ENCODE assay signal across 15 mouse cellular contexts in the genomic region with DNA sequence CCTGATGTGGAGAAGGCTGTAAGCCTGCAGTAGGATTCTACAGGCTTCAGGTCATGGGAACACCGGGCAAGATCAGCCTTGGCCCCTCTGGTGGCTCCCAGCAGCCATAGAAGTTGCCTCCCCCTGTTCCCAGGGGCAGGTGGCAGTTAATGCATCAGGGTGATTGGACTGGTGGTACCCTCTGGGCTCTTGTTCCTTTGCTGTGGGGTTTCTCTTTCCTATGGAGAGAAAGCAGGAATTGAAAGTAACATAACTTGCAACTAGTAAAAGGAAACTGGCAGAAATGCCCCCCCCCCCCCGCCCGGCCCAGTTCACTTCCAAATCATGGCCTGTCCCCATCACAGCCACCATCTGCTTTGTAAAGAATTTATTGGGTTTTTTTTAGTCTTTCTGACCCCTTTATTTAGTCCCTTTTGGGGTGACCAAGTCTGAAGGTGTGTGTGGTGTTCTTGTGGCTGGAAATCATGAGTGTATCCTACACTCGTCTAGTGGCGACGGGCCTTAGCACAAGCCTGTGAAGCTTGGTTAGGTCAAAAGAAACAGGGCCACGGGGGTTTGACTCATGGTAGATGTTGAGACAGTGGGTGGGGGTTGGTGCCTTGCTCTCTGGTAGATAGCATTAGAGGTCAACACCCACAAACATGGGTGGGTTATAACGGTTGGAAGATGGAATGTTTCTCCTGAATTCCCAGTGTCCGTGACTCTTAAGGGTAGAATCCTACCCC.
A peak's percentile ranks its signal among the peaks of the same experiment; 100 is the strongest.
DNase-seq lines count a peak whose midpoint lies in the region; ATAC-seq and TF ChIP-seq lines count a peak whose summit lies in the region.
"Had no signal": no experiment of that assay in that cellular context is flagged by ENCODE, and none has a peak within 500 bp of the region (broad histone marks: within the 10 kb centered on the region; RNA-seq: fewer than 3 reads in every experiment).

No protein-coding gene starts in this region.

- no peak overlapping the region for H3K4me3 ChIP-seq in heart, adult 2 months
- H3K4me3 ChIP-seq in heart, embryonic 11.5 days (ENCODE audit: low read depth, low read length): no peak overlapping the region
- H3K4me3 ChIP-seq in lung, embryonic 16.5 days (ENCODE audit: low read length): no peak overlapping the region
- H3K4me3 ChIP-seq in lung, adult 2 months (replicated peaks; ENCODE audit: extremely low read depth, low read depth, low read length): no peak overlapping the region
- no peak overlapping the region for H3K4me3 ChIP-seq in liver, embryonic 15.5 days (replicated peaks)
- H3K4me3 ChIP-seq in midbrain, embryonic 13.5 days (replicated peaks): no peak overlapping the region

- no peak for ATAC-seq in heart, embryonic 11.5 days (replicated peaks; ENCODE audit: insufficient number of reproducible peaks, low FRiP score, low TSS enrichment)
- ATAC-seq in lung, embryonic 16.5 days (ENCODE audit: low read depth): no peak
- no peak for ATAC-seq in liver, embryonic 15.5 days (ENCODE audit: insufficient read depth)
- no peak for ATAC-seq in midbrain, embryonic 13.5 days

- H3K4me2 ChIP-seq in heart, embryonic 11.5 days: no peak overlapping the region
- H3K4me2 ChIP-seq in lung, embryonic 16.5 days (ENCODE audit: low read depth, low read length): no peak overlapping the region
- H3K4me2 ChIP-seq in liver, embryonic 15.5 days: peak overlapping the region; percentile 7; the same call in 1 of the 2 replicates
- H3K4me2 ChIP-seq in midbrain, embryonic 13.5 days (replicated peaks): no peak overlapping the region

- no peak overlapping the region for H3K9ac ChIP-seq in heart, adult 2 months (ENCODE audit: low read depth, low read length)
- H3K9ac ChIP-seq in heart, embryonic 11.5 days (ENCODE audit: low read depth, low read length): no peak overlapping the region
- H3K9ac ChIP-seq in lung, embryonic 16.5 days (ENCODE audit: low read length): no peak overlapping the region
- H3K9ac ChIP-seq in liver, embryonic 15.5 days: no peak overlapping the region
- no peak overlapping the region for H3K9ac ChIP-seq in midbrain, embryonic 13.5 days (replicated peaks)

- peaks cover 35% of the 10 kb centered on the region for H3K36me3 ChIP-seq in heart, adult 2 months (ENCODE audit: control insufficient read depth, insufficient read depth, low read length)
- H3K36me3 ChIP-seq in heart, embryonic 11.5 days (ENCODE audit: control insufficient read depth, insufficient read depth, low read length): peaks cover 14% of the 10 kb centered on the region
- H3K36me3 ChIP-seq in lung, embryonic 16.5 days (ENCODE audit: control insufficient read depth, insufficient read depth, low read length): peaks cover 19% of the 10 kb centered on the region
- peaks cover 91% of the 10 kb centered on the region for H3K36me3 ChIP-seq in liver, embryonic 15.5 days (replicated peaks)
- peaks cover 46% of the 10 kb centered on the region for H3K36me3 ChIP-seq in midbrain, embryonic 13.5 days

- H3K27ac ChIP-seq in heart, adult 2 months: peak overlapping the region; percentile 33; the same call in 1 of the 2 replicates
- H3K27ac ChIP-seq in heart, embryonic 11.5 days (ENCODE audit: low read depth, low read length): no peak overlapping the region
- H3K27ac ChIP-seq in lung, embryonic 16.5 days (ENCODE audit: low read length): peak overlapping the region; percentile 80
- peak overlapping the region; percentile 68 for H3K27ac ChIP-seq in liver, embryonic 15.5 days (replicated peaks)
- H3K27ac ChIP-seq in midbrain, embryonic 13.5 days: no peak overlapping the region

- H3K4me1 ChIP-seq in heart, adult 2 months (ENCODE audit: control insufficient read depth, insufficient read depth, low read length): peaks cover 22% of the 10 kb centered on the region
- H3K4me1 ChIP-seq in heart, embryonic 11.5 days (ENCODE audit: control insufficient read depth, insufficient read depth, low read length): peaks cover 10% of the 10 kb centered on the region
- H3K4me1 ChIP-seq in lung, embryonic 16.5 days (replicated peaks; ENCODE audit: control insufficient read depth, insufficient read depth, low read length): peaks cover 46% of the 10 kb centered on the region
- peaks cover 22% of the 10 kb centered on the region for H3K4me1 ChIP-seq in lung, adult 2 months (ENCODE audit: control insufficient read depth, insufficient read depth, low read length)
- H3K4me1 ChIP-seq in liver, embryonic 15.5 days (replicated peaks): peaks cover 99% of the 10 kb centered on the region
- H3K4me1 ChIP-seq in midbrain, embryonic 13.5 days (replicated peaks): peaks cover 17% of the 10 kb centered on the region

- TF ChIP-seq POLR2A in heart, adult 2 months (IDR thresholded peaks at IDR 0.05; ENCODE audit: insufficient read depth, low read depth, low read length): no peak
- TF ChIP-seq POLR2A in lung, adult 2 months (IDR thresholded peaks at IDR 0.05; ENCODE audit: borderline replicate concordance, extremely low read depth, low read depth, low read length): no peak

- intact Hi-C loops in heart, adult 2 months (cut with DNase I): no loop called here

- H3K9me3 ChIP-seq in heart, embryonic 11.5 days (replicated peaks; ENCODE audit: control insufficient read depth, low read length): no peaks in the 10 kb centered on the region
- no peaks in the 10 kb centered on the region for H3K9me3 ChIP-seq in lung, embryonic 16.5 days (ENCODE audit: control insufficient read depth, low read length)
- H3K9me3 ChIP-seq in liver, embryonic 15.5 days (replicated peaks): no peaks in the 10 kb centered on the region
- H3K9me3 ChIP-seq in midbrain, embryonic 13.5 days: no peaks in the 10 kb centered on the region

- WGBS in heart, adult 2 months: 75% methylated on average over 9 of the region's 9 CpGs
- 87% methylated on average over 9 of the region's 9 CpGs for WGBS in heart, embryonic 11.5 days (ENCODE audit: insufficient replicate concordance)
- WGBS in lung, embryonic 16.5 days: 89% methylated on average over 9 of the region's 9 CpGs
- 75% methylated on average over 9 of the region's 9 CpGs for WGBS in lung, adult 2 months
- 87% methylated on average over 9 of the region's 9 CpGs for WGBS in liver, embryonic 15.5 days (ENCODE audit: insufficient replicate concordance)
- 94% methylated on average over 9 of the region's 9 CpGs for WGBS in midbrain, embryonic 13.5 days

- DNase-seq in heart, adult 2 months: no peak
- no peak for DNase-seq in lung, adult 2 months
- peak; percentile 62 to 82 for DNase-seq in natural killer cell, adult 2 months (ENCODE audit: low spot score in 2 of 2)
- DNase-seq in kidney, adult 18-20 months: no peak
- DNase-seq: adrenal gland, adult 8-10 months; cerebellum, adult 8-10 months; kidney, adult 9 months; layer of hippocampus, postnatal 36 days; lung, postnatal 10 days; midbrain, embryonic 14.5 days; right cerebral cortex, adult 18-20 months had no signal

- no peaks in the 10 kb centered on the region for H3K27me3 ChIP-seq in heart, adult 2 months (ENCODE audit: control insufficient read depth, insufficient read depth, low read length)
- no peaks in the 10 kb centered on the region for H3K27me3 ChIP-seq in heart, embryonic 11.5 days (ENCODE audit: control insufficient read depth, insufficient read depth, low read length)
- no peaks in the 10 kb centered on the region for H3K27me3 ChIP-seq in lung, embryonic 16.5 days (ENCODE audit: control insufficient read depth, insufficient read depth, low read depth, low read length)
- no peaks in the 10 kb centered on the region for H3K27me3 ChIP-seq in liver, embryonic 15.5 days
- H3K27me3 ChIP-seq in midbrain, embryonic 13.5 days: no peaks in the 10 kb centered on the region

- no peak for TF ChIP-seq CTCF in heart, adult 2 months (IDR thresholded peaks at IDR 0.05)
- no peak for TF ChIP-seq CTCF in lung, adult 2 months (IDR thresholded peaks at IDR 0.05; ENCODE audit: insufficient read depth, low read length)

- H3K79me2 ChIP-seq in heart, adult 2 months (replicated peaks; ENCODE audit: control insufficient read depth, insufficient read depth, low read length): peaks cover 2% of the 10 kb centered on the region; the same call in 1 of the 2 replicates

- no peak for TF ChIP-seq EP300 in heart, adult 2 months (IDR thresholded peaks at IDR 0.05; ENCODE audit: insufficient read depth, low read depth, low read length)

Comparison
In these comparisons a context has a peak if more than half of its experiments do, and no peak if none do; other contexts are left out.
1. H3K27ac ChIP-seq: peak in heart, adult 2 months (single experiment), lung, embryonic 16.5 days (single experiment) and liver, embryonic 15.5 days (single experiment); none in heart, embryonic 11.5 days (single experiment) and midbrain, embryonic 13.5 days (single experiment).
2. DNase-seq: peak in natural killer cell, adult 2 months (2 of 2); none in heart, adult 2 months (0 of 2), lung, adult 2 months (single experiment) and kidney, adult 18-20 months (single experiment).